Mouse (Mus musculus) MEL (cell line): ENCODE data around the gene Fam83g.

Experiments
- EP300 ChIP-seq, 2 experiments: IDR thresholded peaks; 2 replicates each; pipeline ENCODE4 v1.6.1; 2011; ENCODE audit warnings: improper control_type of control experiment in 2 of 2, low read length in 2 of 2, low read depth in 1 of 2, mild to moderate bottlenecking in 1 of 2
- MEF2A ChIP-seq: IDR thresholded peaks from 2 replicates; pipeline ENCODE4 v1.6.1; 2014; ENCODE audit warnings: low read depth, mild to moderate bottlenecking, inconsistent platforms, low read length, improper control_type of control experiment; ENCODE audit not compliant: poor library complexity, insufficient replicate concordance, severe bottlenecking; ENCODE audit errors: extremely low read depth
- POLR2A ChIP-seq, 2 experiments: IDR thresholded peaks; 2 replicates each; pipeline ENCODE4 v1.6.1; 2011 to 2012; ENCODE audit warnings: low read length in 2 of 2, mild to moderate bottlenecking in 2 of 2, control low read depth in 1 of 2, improper control_type of control experiment in 1 of 2, low read depth in 1 of 2, moderate library complexity in 1 of 2; ENCODE audit not compliant: control insufficient read depth in 1 of 2, insufficient read depth in 1 of 2, poor library complexity in 1 of 2

- TF ChIP-seq POLR2A (IDR thresholded peaks at IDR 0.05; ENCODE audit: control insufficient read depth in 1 of 2, insufficient read depth in 1 of 2, low read depth in 1 of 2, low read length in 2 of 2, poor library complexity in 1 of 2), result no peak
- TF ChIP-seq MEF2A, result no peak
- no peak for TF ChIP-seq EP300 (IDR thresholded peaks at IDR 0.05; ENCODE audit: low read depth in 1 of 2, low read length in 2 of 2)
Measured at GRCm38 (mm10) chr11:61719826-61720225, 35.9 kb downstream of the Fam83g start.
